12 mouse cellular contexts compared by ENCODE assay signal in the genomic region with DNA sequence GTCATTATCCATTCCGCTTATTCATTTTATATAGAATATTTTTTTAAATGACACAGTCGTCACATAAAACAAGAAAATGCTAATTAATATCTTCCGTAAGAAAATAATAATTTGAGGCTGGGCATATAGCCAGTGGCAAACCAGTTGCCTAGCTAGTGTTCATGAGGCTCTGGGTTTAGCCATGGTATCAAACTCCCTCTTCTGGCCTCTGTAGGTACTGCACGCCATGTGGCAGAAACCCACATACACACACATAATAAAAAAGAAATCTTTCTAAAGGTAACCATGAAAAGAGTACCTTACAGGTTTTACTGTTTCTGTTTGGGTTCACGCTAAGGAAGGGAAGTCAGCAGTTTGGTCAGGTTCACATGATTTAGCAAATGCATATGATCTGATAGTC.
DNase-seq lines count a peak whose midpoint lies in the region; ATAC-seq and TF ChIP-seq lines count a peak whose summit lies in the region.
"Had no signal": no experiment of that assay in that cellular context is flagged by ENCODE, and none has a peak within 500 bp of the region (broad histone marks: within the 10 kb centered on the region; RNA-seq: fewer than 3 reads in every experiment).

No protein-coding gene starts in this region.

- 94% methylated on average over 5 of the region's 5 CpGs for WGBS in intestine, postnatal 0 days
- 96% methylated on average over 5 of the region's 5 CpGs for WGBS in intestine, embryonic 15.5 days

- DNase-seq in thymus, postnatal 4 days: peak; percentile 26
- no peak for DNase-seq in thymus, postnatal 10 days (ENCODE audit: low spot score in 2 of 2)
- peak; percentile 30 for DNase-seq in embryo, embryonic 10.5 days (ENCODE audit: low spot score)
- no peak for DNase-seq in cerebellum, postnatal 25 days
- no peak for DNase-seq in neural tube, embryonic 10.5 days (ENCODE audit: extremely low spot score, low spot score)
- DNase-seq: heart, postnatal 36 days; right cerebral cortex, adult 18-20 months had no signal

- peak; percentile 47 for TF ChIP-seq CTCF in intestine, postnatal 0 days (IDR thresholded peaks at IDR 0.05; ENCODE audit: low read depth)

- H3K36me3 ChIP-seq in intestine, postnatal 0 days (ENCODE audit: control insufficient read depth, insufficient read depth): no peaks in the 10 kb centered on the region
- no peaks in the 10 kb centered on the region for H3K36me3 ChIP-seq in intestine, embryonic 15.5 days
- H3K36me3 ChIP-seq: limb, embryonic 15.5 days had no signal

- no peak for ATAC-seq in intestine, postnatal 0 days
- no peak for ATAC-seq in intestine, embryonic 15.5 days
- ATAC-seq in cerebellum, adult (ENCODE audit: insufficient number of reproducible peaks, low FRiP score, low TSS enrichment): no peak

- H3K27me3 ChIP-seq in intestine, postnatal 0 days (replicated peaks; ENCODE audit: control insufficient read depth, insufficient read depth, low read length): no peaks in the 10 kb centered on the region
- no peaks in the 10 kb centered on the region for H3K27me3 ChIP-seq in intestine, embryonic 15.5 days (replicated peaks)
- H3K27me3 ChIP-seq: limb, embryonic 15.5 days had no signal

- H3K27ac ChIP-seq in intestine, postnatal 0 days (ENCODE audit: low read depth, low read length): no peak overlapping the region
- H3K27ac ChIP-seq in intestine, embryonic 15.5 days: no peak overlapping the region
- H3K27ac ChIP-seq: limb, embryonic 15.5 days had no signal

- H3K4me3 ChIP-seq in intestine, postnatal 0 days (ENCODE audit: low read depth, low read length): no peak overlapping the region
- no peak overlapping the region for H3K4me3 ChIP-seq in intestine, embryonic 15.5 days (replicated peaks)
- H3K4me3 ChIP-seq: erythroblast, embryonic 14.5 days; limb, embryonic 15.5 days had no signal

- H3K4me1 ChIP-seq in intestine, postnatal 0 days (replicated peaks; ENCODE audit: control insufficient read depth, insufficient read depth, low read length): no peaks in the 10 kb centered on the region
- no peaks in the 10 kb centered on the region for H3K4me1 ChIP-seq in intestine, embryonic 15.5 days (replicated peaks)
- H3K4me1 ChIP-seq: limb, embryonic 15.5 days had no signal

- no peak overlapping the region for H3K9ac ChIP-seq in intestine, postnatal 0 days (ENCODE audit: low read depth, low read length)
- no peak overlapping the region for H3K9ac ChIP-seq in intestine, embryonic 15.5 days
- H3K9ac ChIP-seq: limb, embryonic 15.5 days had no signal

- no peak overlapping the region for H3K4me2 ChIP-seq in intestine, postnatal 0 days (replicated peaks; ENCODE audit: low read depth)
- no peak overlapping the region for H3K4me2 ChIP-seq in intestine, embryonic 15.5 days (replicated peaks)
- H3K4me2 ChIP-seq: limb, embryonic 15.5 days had no signal

- no peaks in the 10 kb centered on the region for H3K9me3 ChIP-seq in intestine, postnatal 0 days (ENCODE audit: control insufficient read depth)
- no peaks in the 10 kb centered on the region for H3K9me3 ChIP-seq in intestine, embryonic 15.5 days
- H3K9me3 ChIP-seq: limb, embryonic 15.5 days had no signal

Comparison
In these comparisons a context has a peak if more than half of its experiments do, and no peak if none do; other contexts are left out.
1. DNase-seq: peak in thymus, postnatal 4 days (single experiment) and embryo, embryonic 10.5 days (single experiment); none in thymus, postnatal 10 days (0 of 2), cerebellum, postnatal 25 days (0 of 2) and neural tube, embryonic 10.5 days (single experiment).